Mouse (Mus musculus) hindbrain, postnatal 0 days (tissue): Measurements from ENCODE around the gene P4ha2. TPM values are rescaled to one million over a fixed set of nuclear protein-coding genes. Genes with fewer than 3 reads are reported as not detected.

Source experiments
- ATAC-seq: fragments of 200-750 bp; cut with Nextera tagmentation; 2 replicates; pipeline ENCODE4 v1.8.0; 2017; ENCODE audit warnings: mild to moderate bottlenecking, moderate TSS enrichment, moderate library complexity
- DNase-seq: peaks from one replicate; pipeline ENCODE4 v3.0.0-alpha.2; 2015; ENCODE audit warnings: low spot score
- H3K27ac ChIP-seq: fragments of 300-500 bp; sonication (generic); 2 replicates; pipeline ENCODE4 v1.5.1; 2014; ENCODE audit warnings: mild to moderate bottlenecking
- H3K27me3 ChIP-seq: fragments of 300-500 bp; sonication (generic); 2 replicates; pipeline ENCODE4 v1.6.1; 2014; ENCODE audit warnings: low read length, mixed read lengths; ENCODE audit not compliant: insufficient read depth
- H3K36me3 ChIP-seq: fragments of 300-500 bp; sonication (generic); 2 replicates; pipeline ENCODE4 v1.6.1; 2014; ENCODE audit warnings: low read length, mixed read lengths; ENCODE audit not compliant: insufficient read depth
- H3K4me1 ChIP-seq: fragments of 300-500 bp; sonication (generic); 2 replicates; pipeline ENCODE4 v1.6.1; 2014; ENCODE audit warnings: antibody characterized with exemption, low read length, mixed read lengths; ENCODE audit not compliant: insufficient read depth
- H3K4me2 ChIP-seq: fragments of 300-500 bp; sonication (generic); 2 replicates; pipeline ENCODE4 v1.6.1; 2014; ENCODE audit warnings: low read depth, mild to moderate bottlenecking, low read length, moderate library complexity, mixed read lengths
- H3K4me3 ChIP-seq: fragments of 300-500 bp; sonication (generic); 2 replicates; pipeline ENCODE4 v1.5.1; 2014; ENCODE audit warnings: low read length
- H3K9ac ChIP-seq: fragments of 300-500 bp; sonication (generic); replicated peaks from 2 replicates; pipeline ENCODE4 v1.6.1; 2014; ENCODE audit warnings: mild to moderate bottlenecking, low read length, moderate library complexity, mixed read lengths
- H3K9me3 ChIP-seq: fragments of 300-500 bp; sonication (generic); 2 replicates; pipeline ENCODE4 v1.6.1; 2016; ENCODE audit warnings: low read length, mixed read lengths
- CTCF ChIP-seq: IDR thresholded peaks from 2 replicates; pipeline ENCODE4 v1.5.1; 2016; ENCODE audit warnings: antibody characterized with exemption, control low read depth, low read depth
- WGBS: fragments of 180-500 bp; shearing (Covaris S2); extraction: QIAGEN DNeasy Blood & Tissue Kit; methylation state at CpG from one replicate; pipeline ENCODE4 v1.1.7; 2014; 5-methylcytosine and 5-hydroxymethylcytosine counted together
- polyA plus RNA-seq: library from polyadenylated mRNA; unstranded; fragments of >200 nt; fragmentation: Nextera tagmentation; extraction: Ambion mirVana; gene quantifications from 2 replicates; pipeline ENCODE4 v1.2.1, GENCODE M21; 2015
- total RNA-seq: library from RNA; depleted of rRNA; stranded (reverse); fragments of >200 nt; gene quantifications from 2 replicates; pipeline ENCODE4 v1.2.3, GENCODE M21; 2014

Gene P4ha2
- total and polyA plus RNA-seq, 2 experiments from 2014 or later: 9.0 to 9.7 TPM

GRCm38 (mm10) chr11:54117096-54117495 is 17.2 kb downstream of the P4ha2 start:
- no peak overlapping the region for H3K9ac ChIP-seq
- TF ChIP-seq CTCF: no peak
- H3K27me3 ChIP-seq: no peaks in the 10 kb centered on the region
- no peak overlapping the region for H3K27ac ChIP-seq
- DNase-seq (peak; percentile 54), ATAC-seq (no peak)
- peaks cover 5% of the 10 kb centered on the region; the same call in 1 of the 2 replicates for H3K36me3 ChIP-seq
- no peak overlapping the region for H3K4me3 ChIP-seq
- peaks cover 19% of the 10 kb centered on the region for H3K4me1 ChIP-seq
- no peaks in the 10 kb centered on the region for H3K9me3 ChIP-seq
- H3K4me2 ChIP-seq: no peak overlapping the region
- 70% methylated on average over 10 of the region's 10 CpGs for WGBS

DNA sequence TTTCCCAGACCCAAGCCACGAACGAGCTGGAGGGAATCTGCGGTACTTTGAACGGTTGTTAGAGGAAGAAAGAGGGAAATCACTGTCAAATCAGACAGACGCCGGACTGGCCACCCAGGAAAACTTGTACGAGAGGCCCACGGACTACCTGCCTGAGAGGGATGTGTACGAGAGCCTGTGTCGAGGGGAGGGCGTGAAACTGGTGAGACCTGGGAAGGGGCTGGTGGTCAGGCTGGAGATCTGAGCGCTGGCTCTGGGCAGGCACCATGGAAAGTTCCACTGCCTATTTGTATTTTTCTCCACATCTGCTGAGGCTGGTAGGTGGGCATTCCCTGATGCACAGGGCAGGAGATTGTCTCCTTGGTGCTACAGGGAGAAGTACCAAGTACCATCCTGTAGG is 19.2 kb downstream of the P4ha2 start:
- Histone ChIP-seq H3K9ac (no peak overlapping the region), H3K4me2 (no peak overlapping the region), H3K9me3 (no peaks in the 10 kb centered on the region), H3K27me3 (no peaks in the 10 kb centered on the region), H3K27ac (no peak overlapping the region), H3K4me1 (no peaks in the 10 kb centered on the region), H3K4me3 (no peak overlapping the region), H3K36me3 (peaks cover 5% of the 10 kb centered on the region; the same call in 1 of the 2 replicates)
- no peak for DNase-seq
- WGBS: 87% methylated on average over 12 of the region's 12 CpGs
- no peak for ATAC-seq
- TF ChIP-seq CTCF: no peak

GRCm38 (mm10) chr11:54119740-54120360 is 20.0 kb downstream of the P4ha2 start:
- no peaks in the 10 kb centered on the region for H3K9me3 ChIP-seq
- H3K27ac ChIP-seq: no peak overlapping the region
- no peaks in the 10 kb centered on the region for H3K27me3 ChIP-seq
- peaks cover 5% of the 10 kb centered on the region; the same call in 1 of the 2 replicates for H3K36me3 ChIP-seq
- H3K4me2 ChIP-seq: no peak overlapping the region
- ATAC-seq (no peak), DNase-seq (no peak)
- no peak overlapping the region for H3K4me3 ChIP-seq
- H3K4me1 ChIP-seq: no peaks in the 10 kb centered on the region
- H3K9ac ChIP-seq: no peak overlapping the region
- WGBS: 92% methylated on average over 13 of the region's 13 CpGs
- TF ChIP-seq CTCF: no peak

GRCm38 (mm10) chr11:54122416-54123264 is 22.7 kb downstream of the P4ha2 start:
- Histone ChIP-seq H3K9ac (no peak overlapping the region), H3K4me1 (no peaks in the 10 kb centered on the region; the same call in 1 of the 2 replicates), H3K4me2 (peak overlapping the region; percentile 10; the same call in 1 of the 2 replicates), H3K4me3 (no peak overlapping the region), H3K9me3 (no peaks in the 10 kb centered on the region), H3K36me3 (peaks cover 5% of the 10 kb centered on the region; the same call in 1 of the 2 replicates), H3K27ac (no peak overlapping the region; the same call in 1 of the 2 replicates), H3K27me3 (no peaks in the 10 kb centered on the region)
- WGBS: 32% methylated on average over 14 of the region's 14 CpGs
- peak; percentile 74 for DNase-seq
- peak; percentile 81 for ATAC-seq
- TF ChIP-seq CTCF: peak; percentile 85

DNA sequence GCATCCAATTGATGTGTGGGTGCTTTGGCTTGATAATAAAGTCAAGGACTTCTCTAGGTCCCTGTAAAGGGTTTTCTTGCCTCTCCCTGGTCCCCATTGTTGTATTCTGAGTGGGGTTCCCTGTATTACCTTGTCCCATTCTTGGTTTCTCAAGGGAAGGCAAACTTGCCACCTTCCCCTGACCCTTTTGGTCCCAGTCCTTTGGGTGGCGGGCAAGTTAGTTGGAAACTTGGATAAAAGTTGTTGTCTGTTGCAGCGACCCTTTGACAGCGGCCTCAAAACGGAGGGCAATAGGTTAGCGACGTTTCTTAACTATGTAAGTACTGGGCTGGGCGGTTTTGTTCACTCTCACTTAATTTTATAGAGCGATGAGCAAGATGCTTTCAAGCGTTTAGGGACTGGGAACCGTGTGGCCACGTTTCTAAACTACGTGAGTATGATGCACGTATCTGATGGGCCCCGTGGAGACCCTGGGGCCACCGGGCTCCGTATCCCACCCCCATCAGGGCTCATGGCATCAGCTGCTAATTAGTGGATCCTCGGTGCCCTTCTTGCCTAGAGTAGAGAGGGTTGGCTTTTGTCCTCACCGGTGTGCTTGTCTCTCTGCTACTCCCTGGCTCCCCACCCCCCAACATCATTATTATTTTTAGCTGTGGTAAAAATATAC is 26.2 kb downstream of the P4ha2 start:
- no peaks in the 10 kb centered on the region for H3K27me3 ChIP-seq
- H3K4me3 ChIP-seq: no peak overlapping the region
- no peak overlapping the region for H3K4me2 ChIP-seq
- TF ChIP-seq CTCF: no peak
- no peak overlapping the region for H3K27ac ChIP-seq
- H3K9ac ChIP-seq: no peak overlapping the region
- no peaks in the 10 kb centered on the region for H3K9me3 ChIP-seq
- no peaks in the 10 kb centered on the region; the same call in 1 of the 2 replicates for H3K4me1 ChIP-seq
- no peak for DNase-seq
- no peaks in the 10 kb centered on the region; the same call in 1 of the 2 replicates for H3K36me3 ChIP-seq
- ATAC-seq: no peak
- WGBS: 75% methylated on average over 18 of the region's 18 CpGs

- 24% methylated on average over 15 of the region's 15 CpGs for WGBS
- H3K9me3 ChIP-seq: no peaks in the 10 kb centered on the region
- no peaks in the 10 kb centered on the region; the same call in 1 of the 2 replicates for H3K4me1 ChIP-seq
- no peak for TF ChIP-seq CTCF
- no peak overlapping the region for H3K9ac ChIP-seq
- peak overlapping the region; percentile 20; the same call in 1 of the 2 replicates for H3K27ac ChIP-seq
- DNase-seq: peak; percentile 49
- H3K36me3 ChIP-seq: no peaks in the 10 kb centered on the region; the same call in 1 of the 2 replicates
- no peak overlapping the region for H3K4me3 ChIP-seq
- peak; percentile 33 for ATAC-seq
- H3K4me2 ChIP-seq: 0 out of 2 replicates have a peak overlapping the region, but pooled peaks have one; percentile 2
- H3K27me3 ChIP-seq: no peaks in the 10 kb centered on the region
Measured at GRCm38 (mm10) chr11:54126654-54127374, 26.9 kb downstream of the P4ha2 start.
